In genomic region chr15:78744206-78744605, GRCm38 (mm10) we compare ENCODE assay signal across 10 mouse cellular contexts. TPM values are rescaled to one million over a fixed set of nuclear protein-coding genes. Genes with fewer than 3 reads are reported as not detected.
DNase-seq lines count a peak whose midpoint lies in the region; ATAC-seq and TF ChIP-seq lines count a peak whose summit lies in the region.
"Had no signal": no experiment of that assay in that cellular context is flagged by ENCODE, and none has a peak within 500 bp of the region (broad histone marks: within the 10 kb centered on the region; RNA-seq: fewer than 3 reads in every experiment).

No protein-coding gene starts in this region.

- WGBS in kidney, embryonic 14.5 days: 2% methylated on average over 5 of the region's 5 CpGs
- WGBS in liver, embryonic 11.5 days: 6% methylated on average over 5 of the region's 5 CpGs
- WGBS in stomach, postnatal 0 days: 3% methylated on average over 5 of the region's 5 CpGs

- H3K4me3 ChIP-seq in kidney, embryonic 14.5 days (ENCODE audit: low read length): no peak overlapping the region
- no peak overlapping the region for H3K4me3 ChIP-seq in liver, embryonic 11.5 days (ENCODE audit: low read depth, low read length)
- no peak overlapping the region for H3K4me3 ChIP-seq in stomach, postnatal 0 days (ENCODE audit: low read depth, low read length)
- H3K4me3 ChIP-seq: embryonic facial prominence, embryonic 12.5 days; stomach, embryonic 15.5 days had no signal

- TF ChIP-seq CTCF in stomach, postnatal 0 days (IDR thresholded peaks at IDR 0.05; ENCODE audit: low read depth): peak; percentile 96

- no peak overlapping the region for H3K4me2 ChIP-seq in kidney, embryonic 14.5 days (replicated peaks; ENCODE audit: low read depth, low read length)
- H3K4me2 ChIP-seq in liver, embryonic 11.5 days: no peak overlapping the region
- no peak overlapping the region for H3K4me2 ChIP-seq in stomach, postnatal 0 days (replicated peaks; ENCODE audit: low read depth)
- H3K4me2 ChIP-seq: embryonic facial prominence, embryonic 12.5 days; stomach, embryonic 15.5 days had no signal

- H3K4me1 ChIP-seq in kidney, embryonic 14.5 days (ENCODE audit: control insufficient read depth, insufficient read depth, low read length): no peaks in the 10 kb centered on the region
- no peaks in the 10 kb centered on the region for H3K4me1 ChIP-seq in liver, embryonic 11.5 days (replicated peaks; ENCODE audit: control insufficient read depth, insufficient read depth, low read length)
- no peaks in the 10 kb centered on the region for H3K4me1 ChIP-seq in stomach, postnatal 0 days (replicated peaks; ENCODE audit: control insufficient read depth, insufficient read depth)
- H3K4me1 ChIP-seq: embryonic facial prominence, embryonic 12.5 days; stomach, embryonic 15.5 days had no signal

- no peak for TF ChIP-seq EP300 in stomach, postnatal 0 days (optimal IDR thresholded peaks at IDR 0.05)

- no peaks in the 10 kb centered on the region for H3K36me3 ChIP-seq in kidney, embryonic 14.5 days (ENCODE audit: control insufficient read depth, insufficient read depth, low read length)
- no peaks in the 10 kb centered on the region for H3K36me3 ChIP-seq in liver, embryonic 11.5 days (ENCODE audit: control insufficient read depth, insufficient read depth, low read length)
- H3K36me3 ChIP-seq in stomach, postnatal 0 days (ENCODE audit: control insufficient read depth, insufficient read depth, low read length): no peaks in the 10 kb centered on the region
- H3K36me3 ChIP-seq: embryonic facial prominence, embryonic 12.5 days; stomach, embryonic 15.5 days had no signal

- H3K9ac ChIP-seq in kidney, embryonic 14.5 days (ENCODE audit: low read depth, low read length): no peak overlapping the region
- no peak overlapping the region for H3K9ac ChIP-seq in liver, embryonic 11.5 days (ENCODE audit: low read depth, low read length)
- H3K9ac ChIP-seq in stomach, postnatal 0 days (ENCODE audit: low read length): no peak overlapping the region
- H3K9ac ChIP-seq: embryonic facial prominence, embryonic 12.5 days; stomach, embryonic 15.5 days had no signal

- no peaks in the 10 kb centered on the region for H3K9me3 ChIP-seq in kidney, embryonic 14.5 days (ENCODE audit: control insufficient read depth, low read length)
- no peaks in the 10 kb centered on the region for H3K9me3 ChIP-seq in liver, embryonic 11.5 days (ENCODE audit: control insufficient read depth, low read length)
- no peaks in the 10 kb centered on the region for H3K9me3 ChIP-seq in stomach, postnatal 0 days (ENCODE audit: control insufficient read depth, low read length)
- H3K9me3 ChIP-seq: embryonic facial prominence, embryonic 12.5 days; stomach, embryonic 15.5 days had no signal

- ATAC-seq in kidney, embryonic 14.5 days (ENCODE audit: low FRiP score, low TSS enrichment): peak; percentile 47
- ATAC-seq in liver, embryonic 11.5 days (replicated peaks; ENCODE audit: low FRiP score): no peak
- no peak for ATAC-seq in stomach, postnatal 0 days (ENCODE audit: low FRiP score, low TSS enrichment)

- H3K27ac ChIP-seq in kidney, embryonic 14.5 days (ENCODE audit: low read depth, low read length): no peak overlapping the region
- H3K27ac ChIP-seq in liver, embryonic 11.5 days (ENCODE audit: low read depth, low read length): no peak overlapping the region
- no peak overlapping the region for H3K27ac ChIP-seq in stomach, postnatal 0 days (replicated peaks)
- H3K27ac ChIP-seq: embryonic facial prominence, embryonic 12.5 days; stomach, embryonic 15.5 days had no signal

- peak; percentile 51 for DNase-seq in 3134 (ENCODE audit: extremely low read depth, insufficient read length, low spot score)
- DNase-seq in T-cell, adult 2 months (ENCODE audit: low spot score): peak; percentile 70
- DNase-seq in cerebellum, postnatal 4 days (ENCODE audit: low spot score in 2 of 2): peak; percentile 90 to 94
- DNase-seq in gastrocnemius, adult 8-10 months (ENCODE audit: low spot score in 2 of 2): peak; percentile 38 to 47
- peak; percentile 64 for DNase-seq in liver, embryonic 11.5 days (ENCODE audit: low spot score)
- DNase-seq in neural tube, embryonic 10.5 days (ENCODE audit: extremely low spot score, low spot score): peak; percentile 88
- peak; percentile 74 for DNase-seq in stomach, postnatal 0 days (ENCODE audit: low spot score)

- H3K27me3 ChIP-seq in kidney, embryonic 14.5 days (ENCODE audit: control insufficient read depth, insufficient read depth, low read length): no peaks in the 10 kb centered on the region; the same call in 1 of the 2 replicates
- H3K27me3 ChIP-seq in liver, embryonic 11.5 days (replicated peaks; ENCODE audit: control insufficient read depth, insufficient read depth, low read length): no peaks in the 10 kb centered on the region
- no peaks in the 10 kb centered on the region for H3K27me3 ChIP-seq in stomach, postnatal 0 days (ENCODE audit: control insufficient read depth, insufficient read depth, low read length)
- H3K27me3 ChIP-seq: embryonic facial prominence, embryonic 12.5 days; stomach, embryonic 15.5 days had no signal

RNA-seq across cellular contexts. Expression of gene Elfn2, which starts 25.6 kb away (rescaled TPM):
- total RNA-seq in gastrocnemius, adult 8-10 months (2022): under 1 TPM in 3 of 4 experiments, not detected in 1; 0.05 to 0.11 (median 0.07) TPM
- 0.03 TPM in 2 replicates for polyA plus RNA-seq in kidney, embryonic 14.5 days (2014; fragmentation: Nextera tagmentation; extraction: Ambion mirVana)
- polyA plus RNA-seq in liver, embryonic 11.5 days (2014; fragmentation: Nextera tagmentation; extraction: Ambion mirVana): not detected in 2 replicates
- 0.06 and 0.11 TPM in 2 replicates for polyA plus RNA-seq in stomach, postnatal 0 days (2015; fragmentation: Nextera tagmentation; extraction: Ambion mirVana)

RNA-seq across cellular contexts. Expression of gene Mfng, which starts 29.1 kb away (rescaled TPM):
- 1 to 10 TPM; 2.3 to 3.6 (median 2.7) TPM for total RNA-seq in gastrocnemius, adult 8-10 months (2022)
- 12.4 and 15.4 TPM in 2 replicates for polyA plus RNA-seq in kidney, embryonic 14.5 days (2014; fragmentation: Nextera tagmentation; extraction: Ambion mirVana)
- 12.4 and 19.2 TPM in 2 replicates for polyA plus RNA-seq in liver, embryonic 11.5 days (2014; fragmentation: Nextera tagmentation; extraction: Ambion mirVana)
- polyA plus RNA-seq in stomach, postnatal 0 days (2015; fragmentation: Nextera tagmentation; extraction: Ambion mirVana): 5.6 and 7.2 TPM in 2 replicates

RNA-seq across cellular contexts. Expression of gene Card10, which starts 58.6 kb away (rescaled TPM):
- total RNA-seq in gastrocnemius, adult 8-10 months (2022): 1 to 10 TPM; 3.4 to 6.0 (median 4.4) TPM
- 6.1 and 10.2 TPM in 2 replicates for polyA plus RNA-seq in kidney, embryonic 14.5 days (2014; fragmentation: Nextera tagmentation; extraction: Ambion mirVana)
- 2.3 and 2.7 TPM in 2 replicates for polyA plus RNA-seq in liver, embryonic 11.5 days (2014; fragmentation: Nextera tagmentation; extraction: Ambion mirVana)
- polyA plus RNA-seq in stomach, postnatal 0 days (2015; fragmentation: Nextera tagmentation; extraction: Ambion mirVana): 2.4 and 2.8 TPM in 2 replicates
